Mouse (Mus musculus) midbrain, postnatal 0 days (tissue): ENCODE data around the gene Snrpa1. TPM values are rescaled to one million over a fixed set of nuclear protein-coding genes. Genes with fewer than 3 reads are reported as not detected.
A peak's percentile ranks its signal among the peaks of the same experiment; 100 is the strongest.

ENCODE experiments used
- ATAC-seq: fragments of 200-750 bp; cut with Nextera tagmentation; 2 replicates; pipeline ENCODE4 v1.8.0; 2017; ENCODE audit warnings: moderate number of reproducible peaks, mild to moderate bottlenecking, moderate TSS enrichment, moderate library complexity; ENCODE audit not compliant: low FRiP score
- DNase-seq: peaks from one replicate; pipeline ENCODE4 v3.0.0-alpha.2; 2015; ENCODE audit warnings: low spot score
- H3K27ac ChIP-seq: fragments of 300-500 bp; sonication (generic); 2 replicates; pipeline ENCODE4 v1.5.1; 2014; ENCODE audit warnings: low read depth, mild to moderate bottlenecking, low read length, mixed read lengths
- H3K27me3 ChIP-seq: fragments of 300-500 bp; sonication (generic); 2 replicates; pipeline ENCODE4 v1.6.1; 2014; ENCODE audit warnings: low read length, control low read depth, mixed read lengths; ENCODE audit not compliant: insufficient read depth
- H3K36me3 ChIP-seq: fragments of 300-500 bp; sonication (generic); 2 replicates; pipeline ENCODE4 v1.6.1; 2014; ENCODE audit warnings: low read length, control low read depth, mixed read lengths; ENCODE audit not compliant: insufficient read depth
- H3K4me1 ChIP-seq: fragments of 300-500 bp; sonication (generic); 2 replicates; pipeline ENCODE4 v1.6.1; 2014; ENCODE audit warnings: mild to moderate bottlenecking, control low read depth, antibody characterized with exemption, low read length, mixed read lengths; ENCODE audit not compliant: insufficient read depth
- H3K4me2 ChIP-seq: fragments of 300-500 bp; sonication (generic); 2 replicates; pipeline ENCODE4 v1.6.1; 2014; ENCODE audit warnings: low read depth, mild to moderate bottlenecking, low read length, mixed read lengths; ENCODE audit not compliant: poor library complexity, severe bottlenecking
- H3K4me3 ChIP-seq: fragments of 300-500 bp; sonication (generic); 2 replicates; pipeline ENCODE4 v1.5.1; 2014; ENCODE audit warnings: low read depth, mild to moderate bottlenecking, low read length, moderate library complexity
- H3K9ac ChIP-seq: fragments of 300-500 bp; sonication (generic); replicated peaks from 2 replicates; pipeline ENCODE4 v1.6.1; 2014; ENCODE audit warnings: mild to moderate bottlenecking, low read length, moderate library complexity, mixed read lengths; ENCODE audit not compliant: poor library complexity, severe bottlenecking
- H3K9me3 ChIP-seq: fragments of 300-500 bp; sonication (generic); 2 replicates; pipeline ENCODE4 v1.6.1; 2016; ENCODE audit warnings: low read length, control low read depth
- CTCF ChIP-seq: IDR thresholded peaks from 2 replicates; pipeline ENCODE4 v1.5.1; 2016; ENCODE audit warnings: antibody characterized with exemption, mild to moderate bottlenecking
- WGBS: fragments of 180-500 bp; shearing (Covaris S2); extraction: QIAGEN DNeasy Blood & Tissue Kit; methylation state at CpG from one replicate; pipeline ENCODE4 v1.1.7; 2014; 5-methylcytosine and 5-hydroxymethylcytosine counted together
- polyA plus RNA-seq: library from polyadenylated mRNA; unstranded; fragments of >200 nt; fragmentation: Nextera tagmentation; extraction: Ambion mirVana; gene quantifications from 2 replicates; pipeline ENCODE4 v1.2.1, GENCODE M21; 2015
- total RNA-seq: library from RNA; depleted of rRNA; stranded (reverse); fragments of >200 nt; gene quantifications from 2 replicates; pipeline ENCODE4 v1.2.3, GENCODE M21; 2014

Snrpa1 gene
- total and polyA plus RNA-seq, 2 experiments from 2014 or later, result 37.0 to 140 TPM

GRCm38 (mm10) chr7:66113561-66113960 is 54.8 kb downstream of the Snrpa1 start:
- H3K4me2 ChIP-seq, result no peak overlapping the region
- 84% methylated on average over 3 of the region's 3 CpGs for WGBS
- no peaks in the 10 kb centered on the region for H3K9me3 ChIP-seq
- peaks cover 4% of the 10 kb centered on the region; the same call in 1 of the 2 replicates for H3K4me1 ChIP-seq
- no peak overlapping the region for H3K27ac ChIP-seq
- H3K9ac ChIP-seq, result no peak overlapping the region
- H3K27me3 ChIP-seq, result no peaks in the 10 kb centered on the region
- DNase-seq, result no peak
- no peak overlapping the region for H3K4me3 ChIP-seq
- TF ChIP-seq CTCF, result no peak
- ATAC-seq, result no peak
- H3K36me3 ChIP-seq, result no peaks in the 10 kb centered on the region

DNA sequence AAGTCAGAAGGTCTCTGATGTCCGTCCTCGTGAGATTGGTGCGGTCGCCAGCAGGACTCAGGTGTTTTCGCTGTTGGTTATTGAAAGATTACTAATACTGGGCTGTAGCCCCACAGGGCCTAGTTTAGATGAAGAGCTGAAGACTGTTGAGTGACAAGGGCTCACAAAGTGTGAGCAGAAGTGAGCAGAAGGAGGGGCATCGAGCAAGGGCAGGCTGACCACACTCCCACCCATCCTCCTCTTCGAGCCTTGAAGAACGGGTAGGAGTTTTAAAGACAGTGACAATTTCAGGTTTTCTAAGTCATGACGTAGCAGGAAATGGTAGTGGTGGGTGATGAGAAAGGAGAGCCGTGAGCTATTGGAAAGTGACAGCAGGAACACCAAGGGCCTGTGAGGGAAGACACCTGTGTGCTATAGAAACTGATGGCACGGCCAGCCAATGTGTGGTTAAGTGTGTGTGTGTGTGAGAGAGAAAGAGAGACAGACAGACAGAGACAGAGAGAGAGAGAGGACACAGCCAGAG is 57.1 kb downstream of the Snrpa1 start:
- no peak for ATAC-seq
- no peak for DNase-seq
- H3K4me3 ChIP-seq, result no peak overlapping the region
- WGBS, result 86% methylated on average over 11 of the region's 11 CpGs
- H3K9me3 ChIP-seq, result no peaks in the 10 kb centered on the region
- peaks cover 4% of the 10 kb centered on the region; the same call in 1 of the 2 replicates for H3K4me1 ChIP-seq
- H3K36me3 ChIP-seq, result no peaks in the 10 kb centered on the region
- no peaks in the 10 kb centered on the region for H3K27me3 ChIP-seq
- no peak for TF ChIP-seq CTCF
- no peak overlapping the region for H3K27ac ChIP-seq
- H3K4me2 ChIP-seq, result no peak overlapping the region
- no peak overlapping the region for H3K9ac ChIP-seq

GRCm38 (mm10) chr7:66116906-66117482 is 58.2 kb downstream of the Snrpa1 start:
- no peak for TF ChIP-seq CTCF
- ATAC-seq (no peak), DNase-seq (no peak)
- no peak overlapping the region for H3K27ac ChIP-seq
- no peak overlapping the region for H3K4me2 ChIP-seq
- no peaks in the 10 kb centered on the region for H3K9me3 ChIP-seq
- no peaks in the 10 kb centered on the region for H3K27me3 ChIP-seq
- H3K4me3 ChIP-seq, result no peak overlapping the region
- H3K36me3 ChIP-seq, result no peaks in the 10 kb centered on the region
- H3K4me1 ChIP-seq, result peaks cover 4% of the 10 kb centered on the region; the same call in 1 of the 2 replicates
- H3K9ac ChIP-seq, result no peak overlapping the region
- 83% methylated on average over 8 of the region's 8 CpGs for WGBS

DNA sequence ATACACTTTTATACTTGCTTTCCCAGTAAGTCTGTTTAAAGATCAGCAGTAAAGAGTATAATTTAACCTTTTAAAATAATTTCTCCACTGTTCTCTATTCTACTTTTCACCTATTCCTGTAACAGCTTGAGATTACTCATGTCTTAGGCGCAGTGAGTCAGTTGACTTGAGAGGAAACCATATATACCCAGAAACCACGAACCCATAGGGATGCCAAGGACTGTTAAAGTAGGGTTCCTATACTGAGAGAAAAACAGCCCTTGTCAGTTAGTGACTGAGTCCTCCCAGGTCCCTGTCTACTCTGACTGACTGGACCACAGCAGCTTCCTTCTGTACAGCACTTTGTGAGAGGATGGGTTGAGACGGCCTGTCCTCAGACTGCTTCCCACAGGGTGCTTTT is 59.2 kb downstream of the Snrpa1 start:
- peaks cover 4% of the 10 kb centered on the region; the same call in 1 of the 2 replicates for H3K4me1 ChIP-seq
- no peak for DNase-seq
- TF ChIP-seq CTCF, result no peak

DNA sequence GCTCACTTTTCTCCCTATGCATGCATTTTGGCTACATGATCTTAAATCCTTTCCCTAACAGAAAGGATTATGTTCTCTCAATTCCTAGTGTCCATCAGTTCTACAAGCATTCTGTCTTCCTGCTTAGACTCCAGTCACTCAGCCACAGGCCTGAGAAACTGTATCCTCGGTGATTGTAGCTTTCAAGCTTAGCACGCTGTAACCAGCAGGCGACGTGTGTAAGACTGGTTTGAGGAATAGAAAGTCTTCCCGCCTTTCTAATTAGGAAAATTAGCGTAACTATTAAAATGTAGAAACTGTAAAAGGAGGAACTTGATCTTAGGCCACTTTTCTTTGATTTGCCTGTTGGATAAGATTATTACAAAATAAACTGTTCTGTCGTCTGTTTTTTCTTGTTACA is 60.0 kb downstream of the Snrpa1 start:
- no peak for TF ChIP-seq CTCF
- Histone ChIP-seq H3K9me3 (no peaks in the 10 kb centered on the region), H3K4me2 (no peak overlapping the region), H3K36me3 (no peaks in the 10 kb centered on the region), H3K4me3 (no peak overlapping the region), H3K27me3 (no peaks in the 10 kb centered on the region), H3K27ac (no peak overlapping the region), H3K9ac (no peak overlapping the region), H3K4me1 (no peaks in the 10 kb centered on the region; the same call in 1 of the 2 replicates)
- ATAC-seq (no peak), DNase-seq (no peak)
- WGBS, result 61% methylated on average over 7 of the region's 7 CpGs

More for the DNA sequence above, 59.2 kb downstream of the Snrpa1 start:
- Histone ChIP-seq H3K4me3 (no peak overlapping the region), H3K9ac (no peak overlapping the region), H3K27me3 (no peaks in the 10 kb centered on the region), H3K9me3 (no peaks in the 10 kb centered on the region), H3K36me3 (no peaks in the 10 kb centered on the region), H3K27ac (no peak overlapping the region), H3K4me2 (no peak overlapping the region)
- WGBS, result 89% methylated on average over 3 of the region's 3 CpGs
- no peak for ATAC-seq

DNA sequence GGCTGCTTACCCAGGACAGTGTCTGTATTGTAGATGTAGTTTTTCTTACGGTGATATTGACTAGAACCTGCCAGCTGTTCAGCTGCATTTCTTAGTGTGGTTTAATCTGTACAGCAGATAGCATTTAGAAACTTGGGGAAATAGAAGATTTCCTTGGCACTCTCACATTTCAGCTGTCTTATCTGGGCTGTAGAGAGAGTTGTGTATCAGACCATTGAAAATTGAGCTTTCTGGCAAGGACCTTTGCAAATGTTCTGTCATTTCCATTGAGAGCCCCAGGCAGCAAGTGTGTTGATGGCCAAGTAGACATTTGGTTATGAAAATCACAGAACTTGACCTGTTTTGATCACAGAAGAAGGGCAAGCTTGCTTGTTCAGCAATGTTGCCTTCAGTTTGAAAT is 61.3 kb downstream of the Snrpa1 start:
- Histone ChIP-seq H3K9me3 (no peaks in the 10 kb centered on the region), H3K27ac (no peak overlapping the region), H3K27me3 (no peaks in the 10 kb centered on the region), H3K9ac (no peak overlapping the region), H3K36me3 (no peaks in the 10 kb centered on the region; the same call in 1 of the 2 replicates), H3K4me3 (no peak overlapping the region), H3K4me1 (no peaks in the 10 kb centered on the region; the same call in 1 of the 2 replicates), H3K4me2 (no peak overlapping the region)
- WGBS, result 62% methylated on average over 1 of the region's 1 CpGs
- TF ChIP-seq CTCF, result no peak
- ATAC-seq (no peak), DNase-seq (peak; percentile 36)
